Mouse (Mus musculus): Measurements from ENCODE around the gene Slc29a2.

DNA sequence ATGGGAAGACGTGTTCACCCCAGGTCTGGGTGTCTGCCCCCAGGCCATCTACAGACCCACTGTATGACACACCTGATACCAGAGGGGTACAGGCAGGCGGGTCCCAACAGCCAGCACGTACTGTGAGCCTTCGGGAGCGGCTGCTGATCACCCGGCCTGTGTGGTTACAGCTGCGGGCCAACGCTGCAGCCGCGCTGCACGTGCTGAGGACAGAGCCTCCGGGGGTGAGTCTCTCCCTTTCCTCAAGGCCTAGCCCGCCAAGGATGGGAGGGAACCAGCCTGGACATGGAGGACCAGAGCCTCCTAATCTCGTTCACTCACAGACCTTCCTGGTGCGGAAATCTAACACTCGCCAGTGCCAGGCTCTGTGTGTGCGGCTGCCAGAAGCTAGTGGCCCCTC lies 27.4 kb downstream of the Slc29a2 start:
- TF ChIP-seq CTCF (IDR thresholded peaks at IDR 0.05; ENCODE audit: low read depth, low read length) (no peak), POLR2A (IDR thresholded peaks at IDR 0.05; ENCODE audit: insufficient read depth, low read length) (no peak)
